Mouse (Mus musculus) ES-Bruce4 (cell line): ENCODE data around the gene Dcpp3.

ENCODE experiments used
- EP300 ChIP-seq: IDR thresholded peaks from 2 replicates; pipeline ENCODE4 v1.6.1; 2011; ENCODE audit warnings: low read depth, low read length; ENCODE audit not compliant: insufficient read depth
- POLR2A ChIP-seq: IDR thresholded peaks from one replicate; pipeline ENCODE4 v1.8.1; 2011; ENCODE audit warnings: low read length; ENCODE audit not compliant: insufficient read depth

GRCm38 (mm10) chr17:23931157-23931556, 13.9 kb downstream of the Dcpp3 start:
- TF ChIP-seq POLR2A: no peak
- TF ChIP-seq EP300: no peak
